Mouse (Mus musculus) urinary bladder, postnatal 14 days (tissue): ENCODE results near the gene Snf8.

Experiments used
- DNase-seq: peaks from one replicate; pipeline ENCODE4 v3.0.0; 2021; ENCODE audit warnings: low spot score

The Snf8 gene

GRCm38 (mm10) chr11:96034596-96035052, at the start of gene Snf8:
Snf8 (plus strand) TSS chr11:96034885.
- DNase-seq = peak; percentile 96

- DNase-seq = no peak
Observed at GRCm38 (mm10) chr11:95987854-95988447, 46.7 kb upstream of the Snf8 start.

- peak; percentile 92 for DNase-seq
Observed at GRCm38 (mm10) chr11:95988533-95988932, 46.2 kb upstream of the Snf8 start.

GRCm38 (mm10) chr11:95989864-95990263, 44.8 kb upstream of the Snf8 start:
- no peak for DNase-seq

- no peak for DNase-seq
Observed at GRCm38 (mm10) chr11:95990431-95990830, 44.3 kb upstream of the Snf8 start.

GRCm38 (mm10) chr11:95990886-95991708, 43.6 kb upstream of the Snf8 start:
- peak; percentile 30 for DNase-seq

- no peak for DNase-seq
Observed at GRCm38 (mm10) chr11:95994151-95994550, 40.5 kb upstream of the Snf8 start.

GRCm38 (mm10) chr11:96003100-96003900, 31.4 kb upstream of the Snf8 start:
- DNase-seq = no peak

- DNase-seq = no peak
Observed at GRCm38 (mm10) chr11:96003969-96004792, 30.5 kb upstream of the Snf8 start.

- DNase-seq = peak; percentile 21
Observed at GRCm38 (mm10) chr11:96004793-96005402, 29.8 kb upstream of the Snf8 start.

- DNase-seq = peak; percentile 42
Observed at GRCm38 (mm10) chr11:96005403-96006271, 29.0 kb upstream of the Snf8 start, which contains the start of gene Igf2bp1. Igf2bp1 (minus strand) TSS chr11:96005940.

- DNase-seq = no peak
Observed at GRCm38 (mm10) chr11:96006367-96006851, 28.3 kb upstream of the Snf8 start.

- peak; percentile 23 for DNase-seq
Observed at GRCm38 (mm10) chr11:96006852-96007515, 27.7 kb upstream of the Snf8 start.

- no peak for DNase-seq
Observed at GRCm38 (mm10) chr11:96007516-96008235, 27.0 kb upstream of the Snf8 start.

- no peak for DNase-seq
Observed at GRCm38 (mm10) chr11:96008827-96009226, 25.9 kb upstream of the Snf8 start.

GRCm38 (mm10) chr11:96011982-96012381, 22.7 kb upstream of the Snf8 start:
- no peak for DNase-seq

- DNase-seq = no peak
Observed at GRCm38 (mm10) chr11:96015421-96015820, 19.3 kb upstream of the Snf8 start.

- peak; percentile 71 for DNase-seq
Observed at GRCm38 (mm10) chr11:96017941-96018351, 16.7 kb upstream of the Snf8 start.

- peak; percentile 37 for DNase-seq
Observed at GRCm38 (mm10) chr11:96020622-96021021, 14.1 kb upstream of the Snf8 start.
